Mouse (Mus musculus) liver, embryonic 14.5 days (tissue): ENCODE results near the gene Rnf182. TPM values are rescaled to one million over a fixed set of nuclear protein-coding genes. Genes with fewer than 3 reads are reported as not detected.

Source experiments
- ATAC-seq: fragments of 200-750 bp; cut with Nextera tagmentation; 2 replicates; pipeline ENCODE4 v1.8.0; 2017; ENCODE audit warnings: moderate number of reproducible peaks, mild to moderate bottlenecking, moderate library complexity; ENCODE audit not compliant: insufficient read depth
- DNase-seq, 3 experiments: peaks; one replicate each; pipeline ENCODE4 v3.0.0-alpha.2; 2012 to 2013; ENCODE audit warnings: low read depth in 3 of 3, low spot score in 3 of 3
- H3K27ac ChIP-seq: fragments of 300-500 bp; sonication (generic); 2 replicates; pipeline ENCODE4 v1.5.1; 2014; ENCODE audit warnings: moderate library complexity, mild to moderate bottlenecking, control low read depth, inconsistent platforms
- H3K27me3 ChIP-seq: fragments of 300-500 bp; sonication (generic); 2 replicates; pipeline ENCODE4 v1.6.1; 2014; ENCODE audit warnings: mild to moderate bottlenecking, low read length, moderate library complexity; ENCODE audit not compliant: control insufficient read depth, insufficient read depth
- H3K36me3 ChIP-seq: fragments of 300-500 bp; sonication (generic); replicated peaks from 2 replicates; pipeline ENCODE4 v1.6.1; 2014; ENCODE audit warnings: low read depth; ENCODE audit not compliant: control insufficient read depth, insufficient read depth
- H3K4me1 ChIP-seq, 2 experiments: fragments of 200-500 bp in 1 of 2; fragments of 300-500 bp in 1 of 2; sonication (generic) in 1 of 2; replicated peaks; 2 replicates each; pipeline ENCODE4 v1.6.1; 2012 to 2014; ENCODE audit warnings: antibody characterized with exemption in 1 of 2, inconsistent platforms in 1 of 2, low read length in 1 of 2; ENCODE audit not compliant: control insufficient read depth in 2 of 2, insufficient read depth in 2 of 2
- H3K4me2 ChIP-seq: fragments of 300-500 bp; sonication (generic); 2 replicates; pipeline ENCODE4 v1.6.1; 2014; ENCODE audit warnings: low read depth, mild to moderate bottlenecking, control low read depth, moderate library complexity
- H3K4me3 ChIP-seq, 2 experiments: fragments of 200-500 bp in 1 of 2; fragments of 300-500 bp in 1 of 2; sonication (generic) in 1 of 2; 2 replicates each; pipeline ENCODE4 v1.5.1; 2012 to 2014; ENCODE audit warnings: low read depth in 2 of 2, low read length in 2 of 2, mild to moderate bottlenecking in 2 of 2, control low read depth in 1 of 2, inconsistent platforms in 1 of 2, moderate library complexity in 1 of 2; ENCODE audit not compliant: insufficient read depth in 1 of 2
- H3K9ac ChIP-seq: fragments of 300-500 bp; sonication (generic); replicated peaks from 2 replicates; pipeline ENCODE4 v1.6.1; 2014; ENCODE audit warnings: mild to moderate bottlenecking, control low read depth, moderate library complexity
- H3K9me3 ChIP-seq: fragments of 300-500 bp; sonication (generic); 2 replicates; pipeline ENCODE4 v1.6.1; 2016; ENCODE audit warnings: low read length, mixed read lengths; ENCODE audit not compliant: control insufficient read depth
- CTCF ChIP-seq: IDR thresholded peaks from 2 replicates; pipeline ENCODE4 v1.5.1; 2016; ENCODE audit warnings: antibody characterized with exemption, low read depth, control low read depth
- EP300 ChIP-seq: IDR thresholded peaks from 2 replicates; pipeline ENCODE4 v1.6.1; 2016; ENCODE audit warnings: antibody characterized with exemption, low read depth
- WGBS: fragments of 180-500 bp; shearing (Covaris S2); extraction: QIAGEN DNeasy Blood & Tissue Kit; methylation state at CpG from one replicate; pipeline ENCODE4 v1.1.7; 2014; ENCODE audit not compliant: insufficient replicate concordance; 5-methylcytosine and 5-hydroxymethylcytosine counted together
- polyA plus RNA-seq, 2 experiments: library from polyadenylated mRNA; depleted of rRNA in 1 of 2; stranded (reverse) in 1 of 2; unstranded in 1 of 2; fragments of >200 nt; fragmentation: Nextera tagmentation in 1 of 2; extraction: Ambion mirVana in 1 of 2; gene quantifications; 2 replicates each; pipeline versions ENCODE4 v1.2.1 to v1.2.3; 2012 to 2014

The Rnf182 gene
- polyA plus RNA-seq, 2 experiments: 0.05 to 0.07 TPM

DNA sequence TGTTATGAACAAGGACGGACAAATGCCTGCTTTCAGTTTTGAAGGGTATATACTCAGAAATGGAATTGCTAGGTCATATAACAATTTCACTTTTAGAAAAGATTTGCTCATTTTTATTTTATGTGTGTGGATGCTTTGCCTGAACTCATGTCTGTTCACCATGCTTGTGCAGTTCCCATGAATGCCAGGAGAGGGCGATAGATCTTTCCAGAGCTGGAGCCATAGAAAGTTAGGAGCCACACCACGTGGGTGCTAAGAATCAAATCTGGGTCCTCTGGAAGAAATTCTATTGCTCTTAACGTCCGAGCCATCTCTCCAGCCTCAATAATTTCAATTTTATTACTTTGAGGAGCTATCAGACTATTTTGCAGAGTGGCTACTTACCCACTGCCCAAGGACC, 38.3 kb upstream of the Rnf182 start:
- Histone ChIP-seq H3K27ac (no peak overlapping the region), H3K36me3 (no peaks in the 10 kb centered on the region), H3K4me3 (no peak overlapping the region), H3K9ac (no peak overlapping the region), H3K9me3 (no peaks in the 10 kb centered on the region), H3K4me1 (no peaks in the 10 kb centered on the region), H3K4me2 (no peak overlapping the region), H3K27me3 (no peaks in the 10 kb centered on the region)
- ATAC-seq: no peak
- 48% methylated on average over 5 of the region's 5 CpGs for WGBS
- TF ChIP-seq EP300: no peak
- peak; percentile 66 for TF ChIP-seq CTCF
- DNase-seq: no peak

DNA sequence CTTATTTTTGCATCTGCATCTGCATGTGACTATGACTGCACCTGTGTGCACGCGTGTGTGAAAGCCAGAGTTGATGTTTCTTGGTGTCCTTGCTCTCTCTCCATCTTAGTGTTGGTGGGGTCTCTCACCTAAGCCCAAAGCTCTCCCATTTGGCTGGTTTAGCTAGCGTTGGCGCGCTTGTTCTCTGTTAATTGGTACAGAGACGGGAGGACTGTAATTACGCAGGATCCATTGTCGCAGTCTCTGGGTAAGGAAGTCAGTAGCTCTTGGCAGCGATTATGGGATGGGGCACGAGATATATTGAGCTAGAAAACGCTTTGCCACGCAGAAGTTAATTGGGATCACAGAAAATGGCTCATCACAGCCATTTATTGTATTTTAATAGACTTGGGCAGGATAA, 37.7 kb upstream of the Rnf182 start:
- no peak overlapping the region for H3K9ac ChIP-seq
- DNase-seq: no peak
- no peak overlapping the region for H3K27ac ChIP-seq
- WGBS: 75% methylated on average over 12 of the region's 12 CpGs
- no peaks in the 10 kb centered on the region for H3K27me3 ChIP-seq
- H3K4me3 ChIP-seq: no peak overlapping the region
- TF ChIP-seq EP300: no peak
- TF ChIP-seq CTCF: no peak
- H3K4me2 ChIP-seq: no peak overlapping the region
- no peaks in the 10 kb centered on the region for H3K4me1 ChIP-seq
- no peaks in the 10 kb centered on the region for H3K9me3 ChIP-seq
- ATAC-seq: no peak
- H3K36me3 ChIP-seq: no peaks in the 10 kb centered on the region

- no peak overlapping the region for H3K4me3 ChIP-seq
- no peak for DNase-seq
- H3K36me3 ChIP-seq: no peaks in the 10 kb centered on the region
- no peaks in the 10 kb centered on the region for H3K9me3 ChIP-seq
- no peak overlapping the region for H3K4me2 ChIP-seq
- H3K4me1 ChIP-seq: no peaks in the 10 kb centered on the region
- no peak for ATAC-seq
- 17% methylated on average over 18 of the region's 18 CpGs for WGBS
- H3K27ac ChIP-seq: no peak overlapping the region
- no peak overlapping the region for H3K9ac ChIP-seq
- H3K27me3 ChIP-seq: no peaks in the 10 kb centered on the region
- peak; percentile 84 for TF ChIP-seq CTCF
- no peak for TF ChIP-seq EP300
These were observed 35.8 kb upstream of the Rnf182 start for GRCm38 (mm10) chr13:43579740-43580139.

GRCm38 (mm10) chr13:43580661-43581060, 34.8 kb upstream of the Rnf182 start:
- TF ChIP-seq CTCF (no peak), EP300 (no peak)
- no peak overlapping the region for H3K9ac ChIP-seq
- WGBS: 74% methylated on average over 5 of the region's 5 CpGs
- H3K9me3 ChIP-seq: no peaks in the 10 kb centered on the region
- DNase-seq (no peak), ATAC-seq (no peak)
- no peaks in the 10 kb centered on the region for H3K4me1 ChIP-seq
- no peak overlapping the region for H3K4me2 ChIP-seq
- H3K4me3 ChIP-seq: no peak overlapping the region
- H3K36me3 ChIP-seq: no peaks in the 10 kb centered on the region
- H3K27me3 ChIP-seq: no peaks in the 10 kb centered on the region
- H3K27ac ChIP-seq: no peak overlapping the region

GRCm38 (mm10) chr13:43582961-43583360, 32.5 kb upstream of the Rnf182 start:
- H3K4me2 ChIP-seq: no peak overlapping the region
- no peak for ATAC-seq

More at GRCm38 (mm10) chr13:43582961-43583360, 32.5 kb upstream of the Rnf182 start:
- no peaks in the 10 kb centered on the region for H3K9me3 ChIP-seq
- H3K9ac ChIP-seq: no peak overlapping the region
- DNase-seq: no peak
- TF ChIP-seq EP300: no peak
- no peak for TF ChIP-seq CTCF
- H3K4me3 ChIP-seq: no peak overlapping the region
- 46% methylated on average over 16 of the region's 16 CpGs for WGBS
- H3K36me3 ChIP-seq: no peaks in the 10 kb centered on the region
- H3K27me3 ChIP-seq: no peaks in the 10 kb centered on the region
- H3K27ac ChIP-seq: no peak overlapping the region
- no peaks in the 10 kb centered on the region for H3K4me1 ChIP-seq
